Mouse (Mus musculus) bone marrow macrophage, adult 2 months (primary cell): ENCODE measurements around the gene Zfp62.

Experiments used
- CTCF ChIP-seq: IDR thresholded peaks from 2 replicates; pipeline ENCODE4 v1.5.1; 2012; ENCODE audit warnings: low read depth, mild to moderate bottlenecking, low read length, moderate library complexity
- POLR2A ChIP-seq: IDR thresholded peaks from 2 replicates; pipeline ENCODE4 v1.6.1; 2012; ENCODE audit warnings: mild to moderate bottlenecking, low read depth, low read length, borderline replicate concordance

- no peak for TF ChIP-seq CTCF
- TF ChIP-seq POLR2A = no peak
Observed at GRCm38 (mm10) chr11:49236891-49237290, 33.8 kb downstream of the Zfp62 start.
